Mouse (Mus musculus): ENCODE data around the gene Gabarapl2. TPM values are rescaled to one million over a fixed set of nuclear protein-coding genes. Genes with fewer than 3 reads are reported as not detected.
A peak's percentile ranks its signal among the peaks of the same experiment; 100 is the strongest.
"Not testable (repeated sequence)": the region's sequence is repeated elsewhere in the genome, so short reads cannot be mapped to it uniquely, and the experiment has no call there.

Gabarapl2 gene
- total RNA-seq, 4 experiments from 2014 or later = 204 to 223 (median 217) TPM

GRCm38 (mm10) chr8:111934201-111934600 is 6.3 kb upstream of the Gabarapl2 start:
- no peak for DNase-seq (ENCODE audit: low spot score in 2 of 2)

- DNase-seq (ENCODE audit: low spot score in 2 of 2) = no peak
Measured at GRCm38 (mm10) chr8:111937184-111937583, 3.3 kb upstream of the Gabarapl2 start.

DNA sequence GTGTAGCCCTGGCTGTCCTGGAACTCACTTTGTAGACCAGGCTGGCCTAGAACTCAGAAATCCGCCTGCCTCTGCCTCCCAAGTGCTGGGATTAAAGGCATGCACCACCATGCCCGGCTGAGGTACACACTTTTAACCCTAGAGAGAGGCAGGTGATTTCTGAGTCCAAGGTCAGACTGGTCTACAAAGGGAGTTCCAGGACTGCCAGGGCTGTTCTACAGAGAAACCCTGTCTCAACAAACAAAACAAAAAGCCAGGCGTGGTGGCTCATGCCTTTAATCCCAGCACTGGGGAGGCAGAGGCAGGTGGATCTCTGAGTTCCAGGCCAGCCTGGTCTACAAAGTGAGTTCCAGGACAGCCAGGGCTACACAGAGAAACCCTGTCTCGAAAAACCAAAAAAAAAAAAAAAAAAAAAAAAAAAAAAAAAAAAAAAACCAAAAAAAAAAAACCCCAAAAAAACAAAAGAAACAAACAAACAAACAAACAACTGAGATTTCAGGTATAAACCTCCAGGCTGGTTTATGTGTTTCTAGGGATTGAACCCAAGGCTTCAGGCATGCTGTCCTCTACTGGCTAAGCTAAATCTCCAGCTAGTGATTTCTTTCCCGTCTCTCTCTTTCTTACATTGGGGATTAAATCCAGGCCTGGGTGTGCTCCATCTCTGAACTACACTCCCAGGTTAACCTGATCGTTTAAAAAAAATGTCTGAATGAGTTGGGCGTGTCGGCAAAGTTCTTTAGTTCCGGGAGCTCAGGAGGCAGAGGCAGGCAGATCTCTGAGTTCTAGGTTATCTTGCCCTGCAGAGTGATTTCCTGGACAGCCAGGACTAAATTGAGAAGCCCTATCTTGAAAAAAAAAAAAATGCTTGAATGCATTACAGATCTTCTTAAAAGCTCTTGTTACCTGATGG is 2.2 kb upstream of the Gabarapl2 start:
- not testable (repeated sequence) for DNase-seq (ENCODE audit: low spot score in 2 of 2)

DNA sequence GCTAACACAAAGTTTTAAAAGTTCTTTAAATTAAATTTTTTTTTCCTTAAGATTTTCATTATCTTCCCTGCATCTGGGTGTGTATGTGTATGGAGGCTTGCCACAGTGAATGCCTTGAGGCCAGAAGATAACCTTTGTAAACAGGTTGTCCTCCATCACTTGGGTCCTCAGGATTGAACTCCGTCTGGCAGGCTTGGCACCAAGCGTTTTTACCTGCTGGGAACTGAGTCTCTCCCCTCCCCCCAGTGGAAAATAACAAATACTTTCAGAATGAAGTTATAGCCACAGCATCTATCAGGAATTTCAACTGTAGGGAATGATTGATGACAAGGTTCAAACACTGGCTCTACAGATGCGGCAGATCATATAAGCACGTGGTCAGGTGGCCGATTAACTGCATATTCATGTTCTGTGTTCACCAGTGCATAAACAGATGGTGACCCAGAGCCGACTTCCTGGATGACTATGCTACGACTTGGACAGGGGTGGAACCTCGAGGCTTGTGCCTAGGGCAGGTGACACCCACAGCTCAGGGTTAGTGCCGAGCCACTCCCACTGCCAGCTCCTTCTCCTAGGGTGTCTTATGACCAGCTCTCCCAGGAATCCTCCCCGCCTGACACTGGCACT is 874 bp upstream of the Gabarapl2 start:
- DNase-seq (ENCODE audit: low spot score in 2 of 2) = peak in 1 of 2 experiments; percentile 19

DNA sequence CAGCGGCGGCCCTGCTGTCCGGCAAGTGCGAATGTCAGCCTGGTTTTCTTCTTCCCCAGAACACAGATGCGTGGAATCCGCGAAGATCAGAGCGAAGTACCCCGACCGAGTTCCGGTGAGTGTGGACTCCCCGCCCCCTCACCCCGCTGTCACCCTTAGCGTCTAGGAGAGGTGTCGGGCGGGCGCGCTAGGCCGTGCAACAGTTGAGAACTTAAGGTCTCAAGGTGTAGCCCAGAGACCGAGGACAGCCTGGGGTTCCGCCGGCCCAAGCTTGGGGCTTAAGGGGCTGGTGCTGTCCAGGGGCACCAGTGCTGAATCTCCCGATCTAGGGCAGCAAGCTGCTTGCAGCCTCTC is 575 bp downstream of the Gabarapl2 start:
- peak; percentile 25 to 26 for DNase-seq (ENCODE audit: low spot score in 2 of 2)

- no peak for DNase-seq (ENCODE audit: low spot score in 2 of 2)
Measured at GRCm38 (mm10) chr8:111943544-111943943, 3.0 kb downstream of the Gabarapl2 start.

DNA sequence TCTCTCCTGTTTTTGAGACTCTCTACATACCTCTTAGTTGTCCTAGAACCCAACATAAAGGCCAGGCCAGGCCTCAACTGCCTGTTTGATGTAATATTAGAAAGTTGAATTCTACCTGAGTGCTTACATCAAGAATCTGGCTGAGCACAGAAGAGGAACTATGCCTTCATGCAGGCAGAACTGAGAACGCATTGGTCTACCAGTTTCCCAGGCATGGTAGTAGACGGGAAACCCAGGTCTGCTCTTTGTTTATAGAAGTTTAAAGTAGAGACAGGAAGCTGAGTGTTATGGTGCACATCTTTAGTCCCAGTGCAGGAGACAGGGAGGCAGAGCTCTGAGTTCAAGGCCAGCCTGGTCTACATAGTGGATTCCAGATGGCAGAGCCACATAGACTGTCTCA is 6.6 kb downstream of the Gabarapl2 start:
- DNase-seq (ENCODE audit: low spot score in 2 of 2) = no peak

DNA sequence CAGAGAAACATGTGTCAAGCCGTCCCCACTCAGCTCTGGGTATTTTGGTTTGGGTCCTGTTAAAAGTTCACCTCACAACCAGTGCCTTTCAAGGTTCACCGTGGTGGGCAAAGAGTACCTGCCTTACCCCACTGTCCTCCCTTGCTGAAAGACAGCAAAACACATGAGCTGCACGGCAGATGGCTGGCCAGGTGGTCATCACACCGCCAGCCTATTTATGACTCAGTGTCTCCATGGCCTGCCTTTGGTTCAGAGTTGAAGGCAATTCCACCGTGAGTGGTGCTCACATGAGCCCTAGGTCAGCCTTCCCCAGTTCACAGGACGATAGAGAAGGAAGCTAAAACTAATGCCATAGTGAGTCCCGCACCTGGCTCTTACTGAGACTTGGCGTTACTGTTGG is 7.5 kb downstream of the Gabarapl2 start:
- no peak for DNase-seq (ENCODE audit: low spot score in 2 of 2)

GRCm38 (mm10) chr8:111950846-111951245 is 10.3 kb downstream of the Gabarapl2 start:
- no peak for DNase-seq (ENCODE audit: low spot score in 2 of 2)

DNA sequence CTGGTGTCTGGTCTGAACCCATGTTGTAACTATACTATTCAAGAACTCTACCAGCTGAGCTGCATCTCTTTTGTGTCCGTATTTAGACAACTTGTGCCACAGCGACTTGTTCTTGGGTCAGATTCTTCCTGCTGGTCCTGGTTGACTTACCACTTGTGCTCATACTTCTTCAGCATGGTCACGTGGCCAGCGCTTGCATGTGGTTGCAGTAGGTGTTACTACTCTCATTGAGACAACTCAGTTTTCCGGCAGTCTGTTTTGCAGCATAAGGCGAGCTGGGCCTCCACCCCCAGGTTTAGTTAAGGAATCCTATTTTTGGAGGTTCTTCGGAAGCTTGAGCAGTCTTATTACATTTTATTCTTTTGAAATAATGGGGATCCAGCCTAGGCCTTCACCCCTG is 10.8 kb downstream of the Gabarapl2 start:
- DNase-seq (ENCODE audit: low spot score in 2 of 2) = peak; percentile 54 to 66

DNA sequence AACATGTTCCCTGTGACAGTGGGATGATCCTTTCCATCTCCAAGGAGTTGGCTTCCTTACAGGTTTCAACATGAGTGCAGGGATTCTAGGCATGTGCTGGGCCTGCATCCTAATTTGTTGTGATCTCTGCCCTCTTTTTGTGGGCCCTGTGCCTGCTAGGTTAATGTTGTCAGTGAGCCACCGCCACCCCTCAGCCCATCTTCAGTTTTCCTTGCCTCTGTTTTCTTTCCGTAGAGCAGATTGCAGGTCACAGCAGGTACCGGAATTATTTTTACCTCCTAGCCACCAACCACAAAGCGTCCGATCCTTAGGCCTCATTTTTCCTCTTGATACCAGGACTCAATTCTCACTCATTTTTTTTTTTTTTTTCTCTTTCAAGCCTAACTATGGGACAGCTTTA is 11.4 kb downstream of the Gabarapl2 start:
- DNase-seq (ENCODE audit: low spot score in 2 of 2) = no peak

- DNase-seq (ENCODE audit: low spot score in 2 of 2) = no peak
Measured at GRCm38 (mm10) chr8:111954844-111955594, 14.5 kb downstream of the Gabarapl2 start.

DNA sequence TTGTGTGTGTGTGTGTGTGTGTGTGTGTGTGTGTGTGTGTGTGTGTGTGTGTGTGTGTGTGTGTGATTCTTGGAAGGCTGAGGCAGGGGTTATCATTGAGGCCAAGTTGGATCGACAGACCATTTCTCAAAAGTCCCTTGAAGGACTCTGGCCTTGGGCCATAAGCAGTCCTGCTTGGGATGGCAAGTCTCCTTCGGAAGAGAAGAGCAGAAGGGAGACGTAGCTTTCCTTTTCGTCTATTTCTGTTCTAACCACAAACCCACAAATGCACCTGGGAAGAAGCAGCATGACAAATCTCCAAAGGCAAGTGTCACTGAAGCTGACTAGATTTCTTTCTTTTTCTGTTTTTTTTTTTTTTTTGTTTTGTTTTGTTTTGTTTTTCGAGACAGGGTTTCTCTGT is 15.4 kb downstream of the Gabarapl2 start:
- DNase-seq (ENCODE audit: low spot score in 2 of 2) = no peak

DNA sequence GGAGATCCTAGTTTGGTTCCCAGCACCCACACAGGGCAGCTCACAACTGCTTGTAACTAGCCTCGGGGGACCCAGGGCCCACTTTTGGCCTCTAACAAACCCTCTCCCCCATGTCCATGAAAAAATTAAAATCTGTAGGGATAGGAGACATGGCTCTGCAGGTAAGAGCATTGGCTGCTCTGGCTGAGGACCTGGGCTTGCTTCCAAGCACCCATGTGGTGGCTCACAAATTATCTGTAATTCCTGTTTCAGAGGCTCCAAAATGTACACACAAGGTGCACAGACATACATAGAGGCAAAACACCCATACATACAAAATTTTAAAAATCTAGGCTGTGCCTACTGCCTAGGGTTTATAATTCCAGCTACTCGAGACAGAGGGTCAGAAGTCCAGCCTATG is 16.7 kb downstream of the Gabarapl2 start:
- no peak for DNase-seq (ENCODE audit: low spot score in 2 of 2)

DNA sequence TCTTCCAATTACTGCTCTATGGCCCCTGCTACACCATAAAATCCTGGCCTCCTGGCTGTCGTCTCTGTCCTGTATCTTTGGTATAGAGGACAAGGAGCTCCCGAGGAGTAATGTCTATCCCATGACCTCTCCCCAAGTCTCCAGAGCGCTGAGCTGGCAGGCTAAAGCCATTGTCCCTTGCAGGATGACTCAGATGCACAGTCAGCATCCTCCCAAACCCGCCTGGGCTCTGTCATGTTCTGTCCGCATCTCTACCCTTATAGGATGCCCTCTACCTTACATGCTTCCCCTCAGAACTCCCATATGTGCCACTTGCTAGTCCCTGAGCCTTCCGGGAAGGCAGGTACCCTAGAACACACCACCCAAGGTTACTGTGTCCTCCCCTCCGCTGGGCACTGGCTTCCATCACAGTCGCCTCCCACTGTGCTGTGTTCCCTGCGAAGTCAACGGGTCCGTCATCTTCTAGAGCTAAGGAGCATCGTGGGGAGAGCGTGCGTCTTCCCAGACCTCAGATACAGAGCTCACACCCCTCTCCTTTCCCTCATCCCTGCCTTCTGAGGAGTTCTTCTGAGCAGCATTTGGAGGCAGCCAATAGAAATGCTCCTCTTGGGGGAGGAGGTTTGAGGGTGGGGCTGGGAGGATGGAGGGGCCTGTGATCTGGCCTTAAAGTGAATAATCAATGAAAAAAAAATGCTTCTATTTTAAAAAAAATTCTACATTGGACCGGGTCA is 20.3 kb downstream of the Gabarapl2 start:
- DNase-seq (ENCODE audit: low spot score in 2 of 2) = no peak

- DNase-seq (ENCODE audit: low spot score in 2 of 2) = no peak
Measured at GRCm38 (mm10) chr8:111961330-111961729, 20.8 kb downstream of the Gabarapl2 start.

GRCm38 (mm10) chr8:111962589-111962988 is 22.1 kb downstream of the Gabarapl2 start:
- no peak for DNase-seq (ENCODE audit: low spot score in 2 of 2)

DNA sequence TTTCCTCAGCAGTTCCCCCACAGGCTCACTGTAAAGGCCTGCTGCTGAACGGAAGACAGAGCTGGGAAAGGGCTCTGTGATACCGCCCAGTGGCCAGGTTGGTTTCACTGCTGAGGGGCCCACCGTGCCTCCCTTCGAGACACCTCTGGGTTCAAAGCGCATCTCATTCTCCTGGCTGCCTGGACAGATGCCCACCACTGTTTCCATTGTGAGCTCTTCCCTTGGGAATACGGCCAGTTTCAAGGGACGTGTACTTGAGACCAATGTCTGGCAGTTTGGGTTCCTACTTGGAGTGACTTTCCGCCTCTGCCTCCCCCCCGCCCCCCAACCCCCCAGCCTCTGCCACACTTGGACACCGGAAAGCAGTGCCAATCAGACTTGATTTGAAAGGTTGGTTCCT is 22.6 kb downstream of the Gabarapl2 start:
- no peak for DNase-seq (ENCODE audit: low spot score in 2 of 2)

DNA sequence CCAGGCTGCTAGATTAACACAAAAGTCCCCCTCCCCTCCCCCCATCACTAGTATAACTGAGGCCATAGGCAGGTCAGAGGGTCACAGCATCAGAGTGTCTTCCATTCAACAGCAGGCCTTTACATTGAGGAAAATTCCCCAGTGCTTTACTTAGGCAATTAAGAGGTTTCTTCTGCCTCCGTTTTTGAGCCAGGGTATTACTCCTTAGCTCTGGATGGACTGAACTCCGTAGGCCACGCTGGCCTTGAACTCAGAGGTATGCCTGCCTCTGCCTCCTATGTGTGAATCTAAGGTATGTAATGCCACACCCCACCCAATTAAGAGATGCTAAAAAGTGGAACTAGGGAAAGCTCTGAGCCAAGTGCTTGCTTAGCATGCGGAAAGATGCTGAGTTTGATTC is 23.0 kb downstream of the Gabarapl2 start:
- no peak for DNase-seq (ENCODE audit: low spot score in 2 of 2)

- no peak for DNase-seq (ENCODE audit: low spot score in 2 of 2)
Measured at GRCm38 (mm10) chr8:111964351-111964750, 23.8 kb downstream of the Gabarapl2 start.

DNA sequence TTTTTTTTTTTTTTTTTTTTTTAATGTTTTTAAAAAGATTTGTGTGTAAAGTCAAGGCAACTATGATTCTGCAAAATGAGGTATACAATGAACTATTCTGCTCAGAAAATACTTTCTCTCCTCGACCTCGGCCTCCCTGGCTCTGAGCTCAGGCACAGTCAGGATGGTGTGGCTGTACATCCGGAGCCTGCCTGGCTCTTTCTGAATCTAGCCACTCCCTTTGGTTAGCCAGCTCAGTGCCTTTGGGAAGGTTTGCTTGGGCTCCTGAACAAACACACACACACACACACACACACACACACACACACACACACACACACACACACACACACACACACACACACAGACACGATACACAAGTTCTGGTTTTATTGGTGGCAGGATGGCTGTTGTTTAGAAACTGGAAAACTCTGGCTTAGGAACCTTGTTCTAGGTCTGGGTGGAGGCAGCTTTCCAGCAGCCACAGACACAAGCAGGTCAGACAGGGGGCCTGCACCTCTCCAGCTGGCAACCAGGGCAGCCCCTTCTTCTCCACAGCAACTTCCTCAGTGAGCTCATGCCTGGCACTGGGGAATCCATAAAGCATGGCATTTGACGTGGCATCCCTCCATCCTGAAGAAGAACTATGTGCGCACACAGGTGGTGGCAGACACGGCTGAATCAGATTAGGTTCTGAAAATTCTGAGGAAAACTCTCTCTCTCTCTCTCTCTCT is 24.5 kb downstream of the Gabarapl2 start:
- DNase-seq (ENCODE audit: low spot score in 2 of 2) = no peak
